Mouse (Mus musculus) urinary bladder, postnatal 25 days (tissue): ENCODE measurements around the gene Txndc2.
"Not testable (repeated sequence)": the region's sequence is repeated elsewhere in the genome, so short reads cannot be mapped to it uniquely, and the experiment has no call there.

Experiments used
- DNase-seq: peaks from one replicate; pipeline ENCODE4 v3.0.0; 2022; ENCODE audit warnings: low spot score

Gene Txndc2

GRCm38 (mm10) chr17:65655608-65656007 lies 13.6 kb upstream of the Txndc2 start:
- DNase-seq = no peak

GRCm38 (mm10) chr17:65650598-65650997 lies 8.6 kb upstream of the Txndc2 start:
- DNase-seq = no peak

GRCm38 (mm10) chr17:65649175-65649493 lies 7.2 kb upstream of the Txndc2 start:
- no peak for DNase-seq

GRCm38 (mm10) chr17:65648371-65649174 lies 6.6 kb upstream of the Txndc2 start:
- DNase-seq = no peak

- no peak for DNase-seq
Measured at GRCm38 (mm10) chr17:65647961-65648360, 6.0 kb upstream of the Txndc2 start.

GRCm38 (mm10) chr17:65647226-65647625 lies 5.3 kb upstream of the Txndc2 start:
- DNase-seq = no peak

GRCm38 (mm10) chr17:65643579-65643978 lies 1.6 kb upstream of the Txndc2 start:
- no peak for DNase-seq

GRCm38 (mm10) chr17:65643051-65643521 lies 1.1 kb upstream of the Txndc2 start:
- DNase-seq = no peak

GRCm38 (mm10) chr17:65642578-65642991 lies 617 bp upstream of the Txndc2 start:
- DNase-seq = no peak

GRCm38 (mm10) chr17:65639144-65639543 lies 2.8 kb downstream of the Txndc2 start:
- DNase-seq = no peak

GRCm38 (mm10) chr17:65635715-65636360 lies 6.1 kb downstream of the Txndc2 start:
- DNase-seq = no peak

- DNase-seq = no peak
Measured at GRCm38 (mm10) chr17:65629943-65630342, 12.0 kb downstream of the Txndc2 start.

- DNase-seq = not testable (repeated sequence)
Measured at GRCm38 (mm10) chr17:65628823-65629532, 13.0 kb downstream of the Txndc2 start.

GRCm38 (mm10) chr17:65626301-65626700 lies 15.7 kb downstream of the Txndc2 start:
- no peak for DNase-seq

GRCm38 (mm10) chr17:65625563-65625962 lies 16.4 kb downstream of the Txndc2 start:
- DNase-seq = no peak

GRCm38 (mm10) chr17:65623130-65623529 lies 18.8 kb downstream of the Txndc2 start:
- DNase-seq = no peak

- DNase-seq = no peak
Measured at GRCm38 (mm10) chr17:65618431-65618830, 23.5 kb downstream of the Txndc2 start.

GRCm38 (mm10) chr17:65615678-65616077 lies 26.3 kb downstream of the Txndc2 start:
- no peak for DNase-seq

GRCm38 (mm10) chr17:65614431-65614830 lies 27.5 kb downstream of the Txndc2 start:
- DNase-seq = no peak

GRCm38 (mm10) chr17:65613463-65614412 lies 28.2 kb downstream of the Txndc2 start, which contains the start of gene Vapa:
Gene Vapa, minus strand, starts transcription at chr17:65613555.
- peak; percentile 99 for DNase-seq

- DNase-seq = no peak
Measured at GRCm38 (mm10) chr17:65613142-65613462, 28.9 kb downstream of the Txndc2 start.
